Mouse (Mus musculus): ENCODE data around the gene Cpeb1. TPM values are rescaled to one million over a fixed set of nuclear protein-coding genes. Genes with fewer than 3 reads are reported as not detected.

The Cpeb1 gene
- polyA plus RNA-seq, 1 experiment from 2014 or later = 0.36 TPM

- no peak overlapping the region for H3K4me3 ChIP-seq (ENCODE audit: low read depth, low read length)
- H3K36me3 ChIP-seq (ENCODE audit: insufficient read depth) = no peaks in the 10 kb centered on the region
- no peaks in the 10 kb centered on the region for H3K4me1 ChIP-seq (ENCODE audit: insufficient read depth)
- no peak overlapping the region for H3K4me2 ChIP-seq
- ATAC-seq (ENCODE audit: insufficient read depth) (no peak), DNase-seq (no peak)
- 74% methylated on average over 4 of the region's 4 CpGs for WGBS
- no peak for TF ChIP-seq CTCF (IDR thresholded peaks at IDR 0.05; ENCODE audit: low read depth)
- no peaks in the 10 kb centered on the region for H3K27me3 ChIP-seq (ENCODE audit: insufficient read depth, low read length)
- H3K9ac ChIP-seq = no peak overlapping the region
- no peak overlapping the region for H3K27ac ChIP-seq (ENCODE audit: low read depth)
- H3K9me3 ChIP-seq (ENCODE audit: low read depth, low read length) = no peaks in the 10 kb centered on the region
Observed at GRCm38 (mm10) chr7:81351826-81352225, 103.4 kb downstream of the Cpeb1 start.

GRCm38 (mm10) chr7:81348206-81348605 lies 107.1 kb downstream of the Cpeb1 start:
- Histone ChIP-seq H3K9ac (no peak overlapping the region), H3K36me3 (ENCODE audit: insufficient read depth) (peaks cover 9% of the 10 kb centered on the region), H3K9me3 (ENCODE audit: low read depth, low read length) (no peaks in the 10 kb centered on the region), H3K27ac (ENCODE audit: low read depth) (no peak overlapping the region), H3K4me3 (ENCODE audit: low read depth, low read length) (no peak overlapping the region), H3K4me1 (ENCODE audit: insufficient read depth) (peaks cover 7% of the 10 kb centered on the region; the same call in 1 of the 2 replicates), H3K27me3 (ENCODE audit: insufficient read depth, low read length) (no peaks in the 10 kb centered on the region), H3K4me2 (no peak overlapping the region)
- DNase-seq (no peak), ATAC-seq (ENCODE audit: insufficient read depth) (no peak)
- WGBS = 65% methylated on average over 7 of the region's 7 CpGs
- TF ChIP-seq CTCF (IDR thresholded peaks at IDR 0.05; ENCODE audit: low read depth) = no peak

GRCm38 (mm10) chr7:81345447-81346170 lies 109.7 kb downstream of the Cpeb1 start:
- Histone ChIP-seq H3K27me3 (ENCODE audit: insufficient read depth, low read length) (no peaks in the 10 kb centered on the region), H3K9ac (peak overlapping the region; percentile 48; the same call in 1 of the 2 replicates), H3K27ac (ENCODE audit: low read depth) (0 out of 2 replicates have a peak overlapping the region, but pooled peaks have one; percentile 61), H3K4me1 (ENCODE audit: insufficient read depth) (peaks cover 12% of the 10 kb centered on the region; the same call in 1 of the 2 replicates), H3K4me2 (peak overlapping the region; percentile 60), H3K36me3 (ENCODE audit: insufficient read depth) (peaks cover 34% of the 10 kb centered on the region), H3K4me3 (ENCODE audit: low read depth, low read length) (peak overlapping the region; percentile 96), H3K9me3 (ENCODE audit: low read depth, low read length) (no peaks in the 10 kb centered on the region)
- no peak for TF ChIP-seq CTCF (IDR thresholded peaks at IDR 0.05; ENCODE audit: low read depth)
- 60% methylated on average over 15 of the region's 15 CpGs for WGBS
- ATAC-seq (ENCODE audit: insufficient read depth) (0 out of 2 replicates have a peak, but pooled peaks have one; percentile 0), DNase-seq (no peak)

GRCm38 (mm10) chr7:81344544-81345446 lies 110.5 kb downstream of the Cpeb1 start, which contains the start of gene Rps17:
Gene Rps17, minus strand, starts transcription at chr7:81345254.
- peak within 1 kb of the TSS; percentile 99 for H3K9ac ChIP-seq
- H3K4me1 ChIP-seq (ENCODE audit: insufficient read depth) = peaks cover 12% of the 10 kb centered on the region; the same call in 1 of the 2 replicates
- peaks cover 42% of the 10 kb centered on the region for H3K36me3 ChIP-seq (ENCODE audit: insufficient read depth)
- peak; percentile 93 for TF ChIP-seq CTCF (IDR thresholded peaks at IDR 0.05; ENCODE audit: low read depth)
- H3K27ac ChIP-seq (ENCODE audit: low read depth) = peak within 1 kb of the TSS; percentile 93
- H3K27me3 ChIP-seq (ENCODE audit: insufficient read depth, low read length) = no peaks in the 10 kb centered on the region
- peak within 1 kb of the TSS; percentile 96 for H3K4me3 ChIP-seq (ENCODE audit: low read depth, low read length)
- H3K4me2 ChIP-seq = peak within 1 kb of the TSS; percentile 99
- under 1% methylated on average over 85 of the region's 85 CpGs for WGBS
- ATAC-seq (ENCODE audit: insufficient read depth) (peak; percentile 89), DNase-seq (peak; percentile 97)
- H3K9me3 ChIP-seq (ENCODE audit: low read depth, low read length) = no peaks in the 10 kb centered on the region

- Histone ChIP-seq H3K27ac (ENCODE audit: low read depth) (peak overlapping the region; percentile 20; the same call in 1 of the 2 replicates), H3K27me3 (ENCODE audit: insufficient read depth, low read length) (no peaks in the 10 kb centered on the region), H3K4me2 (peak overlapping the region; percentile 99), H3K9ac (peak overlapping the region; percentile 99), H3K36me3 (ENCODE audit: insufficient read depth) (peaks cover 52% of the 10 kb centered on the region), H3K4me1 (ENCODE audit: insufficient read depth) (peaks cover 12% of the 10 kb centered on the region; the same call in 1 of the 2 replicates), H3K4me3 (ENCODE audit: low read depth, low read length) (peak overlapping the region; percentile 96), H3K9me3 (ENCODE audit: low read depth, low read length) (no peaks in the 10 kb centered on the region)
- ATAC-seq (ENCODE audit: insufficient read depth) (no peak), DNase-seq (no peak)
- 4% methylated on average over 10 of the region's 10 CpGs for WGBS
- TF ChIP-seq CTCF (IDR thresholded peaks at IDR 0.05; ENCODE audit: low read depth) = no peak
Observed at GRCm38 (mm10) chr7:81343831-81344230, 111.4 kb downstream of the Cpeb1 start.

- H3K9ac ChIP-seq = peak overlapping the region; percentile 99
- H3K9me3 ChIP-seq (ENCODE audit: low read depth, low read length) = no peaks in the 10 kb centered on the region
- ATAC-seq (ENCODE audit: insufficient read depth) = no peak
- peak overlapping the region; percentile 96 for H3K4me3 ChIP-seq (ENCODE audit: low read depth, low read length)
- peaks cover 57% of the 10 kb centered on the region for H3K36me3 ChIP-seq (ENCODE audit: insufficient read depth)
- TF ChIP-seq CTCF (IDR thresholded peaks at IDR 0.05; ENCODE audit: low read depth) = no peak
- DNase-seq = no peak
- H3K27me3 ChIP-seq (ENCODE audit: insufficient read depth, low read length) = no peaks in the 10 kb centered on the region
- H3K27ac ChIP-seq (ENCODE audit: low read depth) = no peak overlapping the region; the same call in 1 of the 2 replicates
- H3K4me2 ChIP-seq = peak overlapping the region; percentile 99
- H3K4me1 ChIP-seq (ENCODE audit: insufficient read depth) = peaks cover 12% of the 10 kb centered on the region; the same call in 1 of the 2 replicates
- 26% methylated on average over 8 of the region's 8 CpGs for WGBS
Observed at GRCm38 (mm10) chr7:81343316-81343715, 111.9 kb downstream of the Cpeb1 start.

Measured in lung, embryonic 14.5 days (tissue).